Mouse (Mus musculus): ENCODE data around the gene Trim17. TPM values are rescaled to one million over a fixed set of nuclear protein-coding genes. Genes with fewer than 3 reads are reported as not detected.
A peak's percentile ranks its signal among the peaks of the same experiment; 100 is the strongest.

The Trim17 gene
- polyA plus RNA-seq, 1 experiment from 2014 or later = 0.62 TPM

DNA sequence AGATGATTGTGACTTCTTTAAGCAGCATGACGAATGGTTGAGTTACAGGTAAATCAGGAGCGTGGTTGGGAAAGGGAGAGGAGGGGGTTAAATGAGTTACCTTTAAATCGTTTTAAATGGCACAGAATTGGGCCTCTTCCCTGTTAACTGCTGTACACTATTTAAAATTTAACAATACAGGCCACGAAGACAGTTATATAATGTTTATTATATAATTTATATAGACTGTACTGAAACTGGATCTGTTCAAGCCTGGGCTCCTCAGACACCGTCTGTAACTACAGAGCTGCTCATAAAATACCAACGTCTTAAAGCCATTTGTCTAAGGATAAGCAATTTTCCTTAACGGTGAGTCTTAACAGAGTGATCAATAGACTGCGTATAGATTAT lies 1.4 kb downstream of the Trim17 start:
- WGBS = 24% methylated on average over 8 of the region's 8 CpGs
- Histone ChIP-seq H3K4me3 (ENCODE audit: low read depth, low read length) (peak overlapping the region; percentile 62), H3K4me2 (replicated peaks; ENCODE audit: low read depth, low read length) (peak overlapping the region; percentile 70), H3K9ac (replicated peaks; ENCODE audit: low read depth) (peak overlapping the region; percentile 69; the same call in 1 of the 2 replicates), H3K27me3 (replicated peaks; ENCODE audit: insufficient read depth, low read length) (0 out of 2 replicates have a peak, but pooled peaks cover 1% of the 10 kb centered on the region), H3K9me3 (ENCODE audit: low read length) (no peaks in the 10 kb centered on the region), H3K36me3 (ENCODE audit: insufficient read depth, low read length) (peaks cover 11% of the 10 kb centered on the region; the same call in 1 of the 2 replicates), H3K4me1 (ENCODE audit: insufficient read depth, low read depth, low read length) (0 out of 2 replicates have a peak, but pooled peaks cover 12% of the 10 kb centered on the region), H3K27ac (ENCODE audit: low read length) (peak overlapping the region; percentile 97; the same call in 1 of the 2 replicates)
- TF ChIP-seq CTCF (IDR thresholded peaks at IDR 0.05) = no peak
- no peak for TF ChIP-seq EP300 (IDR thresholded peaks at IDR 0.05)
- ATAC-seq = no peak
- DNase-seq (ENCODE audit: low spot score) = no peak

DNA sequence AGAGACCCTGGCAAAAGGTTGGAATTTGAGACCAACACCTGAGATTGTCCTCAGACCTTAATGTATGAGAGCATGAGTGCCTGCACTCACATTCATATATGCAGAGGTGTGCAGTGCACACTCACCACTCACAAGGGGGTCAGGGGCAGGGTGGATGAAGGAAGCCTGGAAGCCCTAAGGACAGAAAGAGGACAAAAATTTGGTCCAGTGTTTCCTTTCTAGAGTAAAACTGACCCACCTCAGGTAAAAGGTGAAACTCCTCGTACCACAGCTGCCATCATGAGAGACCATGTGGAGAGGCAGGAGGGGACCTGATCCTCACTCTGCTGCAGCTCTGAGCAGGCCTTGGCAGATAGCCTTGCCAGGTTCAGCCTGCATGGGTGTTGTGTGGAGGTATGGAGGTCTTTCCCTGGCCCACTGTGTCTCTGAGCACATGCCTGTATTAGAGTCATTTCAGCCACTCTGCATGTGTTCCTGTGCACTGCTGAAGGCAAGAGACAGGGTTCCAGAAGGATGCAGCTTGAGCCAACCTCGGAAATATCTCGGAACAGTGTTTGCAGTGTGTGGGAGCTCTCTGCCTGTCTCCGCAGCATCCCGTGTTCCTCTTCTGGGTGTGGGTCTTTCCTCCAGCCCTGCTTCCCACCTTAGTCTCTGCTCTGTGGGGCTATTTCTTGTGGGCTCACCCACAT lies 2.9 kb downstream of the Trim17 start:
- Histone ChIP-seq H3K9ac (replicated peaks; ENCODE audit: low read depth) (no peak overlapping the region), H3K9me3 (ENCODE audit: low read length) (no peaks in the 10 kb centered on the region), H3K4me3 (ENCODE audit: low read depth, low read length) (no peak overlapping the region), H3K27ac (ENCODE audit: low read length) (no peak overlapping the region), H3K36me3 (ENCODE audit: insufficient read depth, low read length) (peaks cover 11% of the 10 kb centered on the region; the same call in 1 of the 2 replicates), H3K4me1 (ENCODE audit: insufficient read depth, low read depth, low read length) (0 out of 2 replicates have a peak, but pooled peaks cover 12% of the 10 kb centered on the region), H3K4me2 (replicated peaks; ENCODE audit: low read depth, low read length) (no peak overlapping the region), H3K27me3 (replicated peaks; ENCODE audit: insufficient read depth, low read length) (peaks cover 13% of the 10 kb centered on the region)
- TF ChIP-seq CTCF (IDR thresholded peaks at IDR 0.05) (no peak), EP300 (IDR thresholded peaks at IDR 0.05) (no peak)
- ATAC-seq = no peak
- no peak for DNase-seq (ENCODE audit: low spot score)
- WGBS = 86% methylated on average over 5 of the region's 5 CpGs

DNA sequence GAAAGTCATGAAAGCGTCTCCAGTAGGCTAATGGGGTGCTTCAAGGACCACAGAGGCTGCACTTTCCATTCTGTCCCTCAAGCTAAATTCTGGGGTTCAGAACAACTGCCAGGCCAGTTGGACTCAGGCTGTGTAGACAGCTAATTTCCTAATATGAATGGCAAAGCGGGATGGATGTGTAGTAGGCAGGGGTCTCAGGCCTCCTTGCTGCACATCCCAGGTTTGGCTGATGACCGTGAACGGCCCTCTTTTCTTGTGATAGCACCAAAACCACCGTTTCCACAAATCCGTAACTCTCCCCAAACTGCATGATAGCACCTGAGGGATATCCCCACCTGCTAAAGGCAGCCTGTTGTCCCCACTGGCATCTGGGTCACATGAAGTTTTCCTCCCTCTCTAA lies 4.1 kb downstream of the Trim17 start:
- H3K4me1 ChIP-seq (ENCODE audit: insufficient read depth, low read depth, low read length) = 0 out of 2 replicates have a peak, but pooled peaks cover 12% of the 10 kb centered on the region
- H3K27me3 ChIP-seq (replicated peaks; ENCODE audit: insufficient read depth, low read length) = peaks cover 13% of the 10 kb centered on the region
- TF ChIP-seq CTCF (IDR thresholded peaks at IDR 0.05) = no peak
- no peaks in the 10 kb centered on the region for H3K9me3 ChIP-seq (ENCODE audit: low read length)
- H3K27ac ChIP-seq (ENCODE audit: low read length) = no peak overlapping the region
- DNase-seq (ENCODE audit: low spot score) = no peak
- no peak for ATAC-seq
- 88% methylated on average over 6 of the region's 6 CpGs for WGBS
- peaks cover 11% of the 10 kb centered on the region; the same call in 1 of the 2 replicates for H3K36me3 ChIP-seq (ENCODE audit: insufficient read depth, low read length)
- no peak overlapping the region for H3K9ac ChIP-seq (replicated peaks; ENCODE audit: low read depth)
- H3K4me2 ChIP-seq (replicated peaks; ENCODE audit: low read depth, low read length) = no peak overlapping the region; the same call in 1 of the 2 replicates
- no peak overlapping the region for H3K4me3 ChIP-seq (ENCODE audit: low read depth, low read length)

DNA sequence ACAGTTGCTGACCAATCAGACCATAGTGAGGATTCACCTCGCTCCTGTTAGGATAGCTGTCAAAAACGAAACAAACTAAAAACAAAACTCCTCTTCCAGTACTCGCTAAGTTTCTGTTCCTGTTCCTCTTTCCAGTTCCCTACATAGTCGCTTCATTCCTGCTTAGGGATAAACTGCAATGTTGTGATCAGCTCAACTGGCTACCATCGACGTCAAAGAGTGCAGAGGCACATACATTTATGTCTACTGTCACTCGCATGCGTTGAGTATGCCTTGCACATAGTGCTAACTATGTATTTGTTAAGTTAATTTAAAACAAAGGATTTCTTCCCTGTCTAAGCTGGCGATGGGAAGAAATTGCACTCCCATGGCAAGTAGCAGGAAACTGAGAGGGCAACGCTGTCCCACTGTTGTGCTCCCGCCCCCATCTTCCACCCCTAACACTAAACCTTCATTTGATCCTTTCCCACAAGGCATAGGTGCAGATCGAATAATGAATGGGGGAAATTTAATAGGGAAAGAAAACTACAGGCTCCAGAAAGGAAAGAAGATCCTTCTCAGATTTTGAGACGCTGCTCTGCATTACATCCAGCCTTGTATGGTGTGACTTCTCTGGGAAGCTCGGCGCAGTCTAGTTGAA lies 4.8 kb downstream of the Trim17 start:
- H3K27ac ChIP-seq (ENCODE audit: low read length) = no peak overlapping the region
- WGBS = 31% methylated on average over 15 of the region's 15 CpGs
- no peaks in the 10 kb centered on the region for H3K9me3 ChIP-seq (ENCODE audit: low read length)
- no peak overlapping the region for H3K9ac ChIP-seq (replicated peaks; ENCODE audit: low read depth)
- peaks cover 11% of the 10 kb centered on the region; the same call in 1 of the 2 replicates for H3K36me3 ChIP-seq (ENCODE audit: insufficient read depth, low read length)
- H3K4me3 ChIP-seq (ENCODE audit: low read depth, low read length) = peak overlapping the region; percentile 45; the same call in 1 of the 2 replicates
- H3K27me3 ChIP-seq (replicated peaks; ENCODE audit: insufficient read depth, low read length) = peaks cover 13% of the 10 kb centered on the region
- peak overlapping the region; percentile 65 for H3K4me2 ChIP-seq (replicated peaks; ENCODE audit: low read depth, low read length)
- DNase-seq (ENCODE audit: low spot score) (peak; percentile 48), ATAC-seq (no peak)
- TF ChIP-seq CTCF (IDR thresholded peaks at IDR 0.05) (no peak), EP300 (IDR thresholded peaks at IDR 0.05) (no peak)
- 0 out of 2 replicates have a peak, but pooled peaks cover 12% of the 10 kb centered on the region for H3K4me1 ChIP-seq (ENCODE audit: insufficient read depth, low read depth, low read length)

DNA sequence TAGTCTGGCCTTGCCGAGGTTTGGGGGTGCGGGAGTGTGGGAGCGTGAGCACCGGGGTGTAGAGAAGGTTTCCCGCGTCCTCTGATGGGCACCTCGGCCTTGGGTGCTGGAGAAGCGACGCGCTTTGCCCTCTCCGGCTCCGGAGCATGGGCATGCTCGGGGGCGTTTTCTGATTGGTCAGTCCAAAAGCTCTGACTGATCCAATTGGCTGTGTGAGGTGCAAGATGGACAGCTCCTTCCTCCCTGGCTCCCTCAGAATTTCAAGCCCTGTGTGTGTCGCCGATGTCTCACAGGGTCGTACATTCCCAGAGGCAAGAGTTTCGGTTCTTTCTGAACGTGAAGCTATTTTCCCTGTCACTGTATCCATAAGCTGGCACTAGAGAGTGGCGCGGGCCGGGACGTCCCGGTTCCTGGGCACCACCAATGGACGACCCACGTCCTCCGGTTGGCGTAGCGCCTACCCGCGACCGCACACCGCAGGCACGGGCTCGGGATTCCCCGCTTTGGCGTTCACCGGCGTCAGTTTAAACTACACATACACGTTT lies 5.5 kb downstream of the Trim17 start:
- TF ChIP-seq EP300 (IDR thresholded peaks at IDR 0.05) (no peak), CTCF (IDR thresholded peaks at IDR 0.05) (peak; percentile 63)
- peak; percentile 91 for DNase-seq (ENCODE audit: low spot score)
- no peak overlapping the region for H3K27ac ChIP-seq (ENCODE audit: low read length)
- H3K36me3 ChIP-seq (ENCODE audit: insufficient read depth, low read length) = peaks cover 11% of the 10 kb centered on the region; the same call in 1 of the 2 replicates
- peak overlapping the region; percentile 65 for H3K4me2 ChIP-seq (replicated peaks; ENCODE audit: low read depth, low read length)
- WGBS = 3% methylated on average over 40 of the region's 40 CpGs
- 0 out of 2 replicates have a peak overlapping the region, but pooled peaks have one; percentile 2 for H3K9ac ChIP-seq (replicated peaks; ENCODE audit: low read depth)
- no peaks in the 10 kb centered on the region for H3K9me3 ChIP-seq (ENCODE audit: low read length)
- H3K27me3 ChIP-seq (replicated peaks; ENCODE audit: insufficient read depth, low read length) = peaks cover 13% of the 10 kb centered on the region
- peak overlapping the region; percentile 45 for H3K4me3 ChIP-seq (ENCODE audit: low read depth, low read length)
- peak; percentile 87 for ATAC-seq
- H3K4me1 ChIP-seq (ENCODE audit: insufficient read depth, low read depth, low read length) = 0 out of 2 replicates have a peak, but pooled peaks cover 12% of the 10 kb centered on the region

Measured in lung, postnatal 0 days (tissue).